ENCODE assay signal across 20 mouse cellular contexts in genomic region chr1:74702142-74702553, GRCm38 (mm10). TPM values are rescaled to one million over a fixed set of nuclear protein-coding genes. Genes with fewer than 3 reads are reported as not detected.
DNase-seq lines count a peak whose midpoint lies in the region; ATAC-seq and TF ChIP-seq lines count a peak whose summit lies in the region.
"Had no signal": no experiment of that assay in that cellular context is flagged by ENCODE, and none has a peak within 500 bp of the region (broad histone marks: within the 10 kb centered on the region; RNA-seq: fewer than 3 reads in every experiment).

No protein-coding gene starts in this region.

- no peak for TF ChIP-seq CTCF in spleen, adult 2 months (IDR thresholded peaks at IDR 0.05; ENCODE audit: extremely low read depth, insufficient read depth, insufficient read length, insufficient replicate concordance)
- no peak for TF ChIP-seq CTCF in kidney, adult 2 months (conservative IDR thresholded peaks at IDR 0.05; ENCODE audit: insufficient read depth, insufficient read length, low read depth, low read length)

- ATAC-seq in granulocyte monocyte progenitor cell, adult 5-6 weeks (replicated peaks; ENCODE audit: poor library complexity, severe bottlenecking), result peak; percentile 74
- peak; percentile 38; the same call in 1 of the 2 replicates for ATAC-seq in monocyte, adult 5-6 weeks (replicated peaks; ENCODE audit: insufficient number of reproducible peaks, low FRiP score, low TSS enrichment, poor library complexity, severe bottlenecking)
- ATAC-seq in activated CD4-positive, CD25-positive, alpha-beta regulatory T cell, adult 4 months, result no peak
- ATAC-seq: forebrain, embryonic 13.5 days; forebrain, postnatal 0 days had no signal

- H3K27me3 ChIP-seq in spleen, adult 2 months (ENCODE audit: control insufficient read depth, insufficient read depth, low read length), result no peaks in the 10 kb centered on the region
- H3K27me3 ChIP-seq in kidney, adult 2 months (replicated peaks; ENCODE audit: control insufficient read depth, insufficient read depth, low read length), result no peaks in the 10 kb centered on the region
- H3K27me3 ChIP-seq: forebrain, embryonic 13.5 days; heart, embryonic 13.5 days; hindbrain, embryonic 15.5 days had no signal

- peaks cover 4% of the 10 kb centered on the region for H3K36me3 ChIP-seq in spleen, adult 2 months (ENCODE audit: control insufficient read depth, insufficient read depth, low read length)
- no peaks in the 10 kb centered on the region; the same call in 1 of the 2 replicates for H3K36me3 ChIP-seq in kidney, adult 2 months (ENCODE audit: control insufficient read depth, insufficient read depth, low read length)

- peak overlapping the region; percentile 7; the same call in 1 of the 2 replicates for H3K27ac ChIP-seq in spleen, adult 2 months (ENCODE audit: insufficient read depth, low read length)
- H3K27ac ChIP-seq in kidney, adult 2 months (ENCODE audit: insufficient read depth, low read depth, low read length), result no peak overlapping the region
- H3K27ac ChIP-seq: embryonic facial prominence, embryonic 10.5 days; forebrain, embryonic 13.5 days; heart, embryonic 13.5 days; hindbrain, embryonic 15.5 days had no signal

- TF ChIP-seq POLR2A in spleen, adult 2 months (IDR thresholded peaks at IDR 0.05; ENCODE audit: low read depth, low read length), result no peak
- no peak for TF ChIP-seq POLR2A in kidney, adult 2 months (IDR thresholded peaks at IDR 0.05; ENCODE audit: low read depth, low read length)

- H3K4me3 ChIP-seq in spleen, adult 2 months (ENCODE audit: extremely low read depth, insufficient read depth, insufficient read length), result no peak overlapping the region
- H3K4me3 ChIP-seq in kidney, adult 2 months (ENCODE audit: insufficient read depth, low read depth, low read length), result no peak overlapping the region
- H3K4me3 ChIP-seq: embryonic facial prominence, embryonic 10.5 days; forebrain, embryonic 13.5 days; heart, embryonic 13.5 days; hindbrain, embryonic 15.5 days had no signal

- H3K4me1 ChIP-seq in spleen, adult 2 months (ENCODE audit: control insufficient read depth, insufficient read depth, insufficient read length), result peaks cover 3% of the 10 kb centered on the region; the same call in 1 of the 2 replicates
- H3K4me1 ChIP-seq in kidney, adult 2 months (ENCODE audit: control insufficient read depth, insufficient read depth, low read length), result peaks cover 6% of the 10 kb centered on the region; the same call in 1 of the 2 replicates
- H3K4me1 ChIP-seq: embryonic facial prominence, embryonic 10.5 days; forebrain, embryonic 13.5 days; hindbrain, embryonic 15.5 days had no signal

- DNase-seq in spleen, adult 2 months (ENCODE audit: low read depth in 1 of 2, low spot score in 2 of 2), result peak in 1 of 2 experiments; percentile 11
- no peak for DNase-seq in spleen, postnatal 4 days (ENCODE audit: low spot score in 2 of 2)
- DNase-seq in kidney, adult 2 months, result no peak
- no peak for DNase-seq in layer of hippocampus, adult 18-20 months (ENCODE audit: low spot score in 2 of 2)
- DNase-seq: adrenal gland, postnatal 10 days; cerebellum, adult 18-20 months; cerebellum, adult 9-11 months; cerebellum, postnatal 36 days; forebrain, postnatal 0 days; gastrocnemius, postnatal 14 days; heart, adult 18-20 months; heart, postnatal 36 days had no signal

- 22% methylated on average over 6 of the region's 6 CpGs for WGBS in spleen, adult 2 months
- 89% methylated on average over 6 of the region's 6 CpGs for WGBS in kidney, adult 2 months

RNA-seq across cellular contexts. Expression of gene Cyp27a1, which starts 11.2 kb away (rescaled TPM):
- 23.2 and 25.0 TPM in 2 replicates for polyA plus RNA-seq in spleen, adult 2 months (2012; rRNA removed)
- 10.1 and 13.1 TPM in 2 replicates for total RNA-seq in granulocyte monocyte progenitor cell, adult 5-6 weeks (2014; fragmentation: Nextera tagmentation)
- 5.8 and 6.9 TPM in 2 replicates for total RNA-seq in granulocyte monocyte progenitor cell, adult 5-6 weeks (2017)
- 52.0 to 91.2 TPM (median 90.6 TPM) in 3 replicates for total RNA-seq in monocyte, adult 5-6 weeks (2017)
- polyA plus RNA-seq in kidney, adult 2 months (2012; rRNA removed), result 31.7 and 34.6 TPM in 2 replicates
- under 1 TPM in 1 of 2 experiments, not detected in 1; 0.33 TPM for polyA plus RNA-seq in activated CD4-positive, CD25-positive, alpha-beta regulatory T cell, adult 4 months (2017; shearing (Covaris generic))
- 1 to 10 TPM; 4.8 to 5.2 TPM for total RNA-seq in layer of hippocampus, adult 18-20 months (2021)
- polyA plus RNA-seq: G1E had no signal

RNA-seq across cellular contexts. Expression of gene Ttll4, which starts 40.6 kb away (rescaled TPM):
- polyA plus RNA-seq in spleen, adult 2 months (2012; rRNA removed), result 10.4 and 13.4 TPM in 2 replicates
- total RNA-seq in granulocyte monocyte progenitor cell, adult 5-6 weeks (2014; fragmentation: Nextera tagmentation), result 18.2 and 29.1 TPM in 2 replicates
- total RNA-seq in granulocyte monocyte progenitor cell, adult 5-6 weeks (2017), result 18.4 and 21.5 TPM in 2 replicates
- total RNA-seq in monocyte, adult 5-6 weeks (2017), result 13.3 to 25.8 TPM (median 21.5 TPM) in 3 replicates
- polyA plus RNA-seq in kidney, adult 2 months (2012; rRNA removed), result 11.2 and 15.2 TPM in 2 replicates
- 10 to 100 TPM; 11.5 to 14.8 TPM for polyA plus RNA-seq in activated CD4-positive, CD25-positive, alpha-beta regulatory T cell, adult 4 months (2017; shearing (Covaris generic))
- 10 to 100 TPM; 23.0 to 25.0 TPM for total RNA-seq in layer of hippocampus, adult 18-20 months (2021)

RNA-seq across cellular contexts. Expression of gene Prkag3, which starts 46.9 kb away (rescaled TPM):
- polyA plus RNA-seq in spleen, adult 2 months (2012; rRNA removed), result 0.06 and 0.18 TPM in 2 replicates
- not detected in 2 replicates for total RNA-seq in granulocyte monocyte progenitor cell, adult 5-6 weeks (2014; fragmentation: Nextera tagmentation)
- not detected in 2 replicates for total RNA-seq in granulocyte monocyte progenitor cell, adult 5-6 weeks (2017)
- total RNA-seq in monocyte, adult 5-6 weeks (2017), result not detected in 3 replicates
- polyA plus RNA-seq in kidney, adult 2 months (2012; rRNA removed), result 2.9 TPM in 2 replicates
- not detected for polyA plus RNA-seq in activated CD4-positive, CD25-positive, alpha-beta regulatory T cell, adult 4 months (2017; shearing (Covaris generic))
- under 1 TPM; 0.28 to 0.30 TPM for total RNA-seq in layer of hippocampus, adult 18-20 months (2021)
- total RNA-seq: forebrain, postnatal 0 days; G1E had no signal
- polyA plus RNA-seq: forebrain, embryonic 13.5 days; forebrain, postnatal 0 days; G1E; hindbrain, embryonic 15.5 days had no signal
